Mouse (Mus musculus) liver, embryonic 14.5 days (tissue): Measurements from ENCODE around the gene Dis3l. TPM values are rescaled to one million over a fixed set of nuclear protein-coding genes. Genes with fewer than 3 reads are reported as not detected.

Experiments
- ATAC-seq: fragments of 200-750 bp; cut with Nextera tagmentation; 2 replicates; pipeline ENCODE4 v1.8.0; 2017; ENCODE audit warnings: moderate number of reproducible peaks, mild to moderate bottlenecking, moderate library complexity; ENCODE audit not compliant: insufficient read depth
- DNase-seq, 3 experiments: peaks; one replicate each; pipeline ENCODE4 v3.0.0-alpha.2; 2012 to 2013; ENCODE audit warnings: low read depth in 3 of 3, low spot score in 3 of 3
- H3K27ac ChIP-seq: fragments of 300-500 bp; sonication (generic); 2 replicates; pipeline ENCODE4 v1.5.1; 2014; ENCODE audit warnings: moderate library complexity, mild to moderate bottlenecking, control low read depth, inconsistent platforms
- H3K27me3 ChIP-seq: fragments of 300-500 bp; sonication (generic); 2 replicates; pipeline ENCODE4 v1.6.1; 2014; ENCODE audit warnings: mild to moderate bottlenecking, low read length, moderate library complexity; ENCODE audit not compliant: control insufficient read depth, insufficient read depth
- H3K36me3 ChIP-seq: fragments of 300-500 bp; sonication (generic); replicated peaks from 2 replicates; pipeline ENCODE4 v1.6.1; 2014; ENCODE audit warnings: low read depth; ENCODE audit not compliant: control insufficient read depth, insufficient read depth
- H3K4me1 ChIP-seq, 2 experiments: fragments of 200-500 bp in 1 of 2; fragments of 300-500 bp in 1 of 2; sonication (generic) in 1 of 2; replicated peaks; 2 replicates each; pipeline ENCODE4 v1.6.1; 2012 to 2014; ENCODE audit warnings: antibody characterized with exemption in 1 of 2, inconsistent platforms in 1 of 2, low read length in 1 of 2; ENCODE audit not compliant: control insufficient read depth in 2 of 2, insufficient read depth in 2 of 2
- H3K4me2 ChIP-seq: fragments of 300-500 bp; sonication (generic); 2 replicates; pipeline ENCODE4 v1.6.1; 2014; ENCODE audit warnings: low read depth, mild to moderate bottlenecking, control low read depth, moderate library complexity
- H3K4me3 ChIP-seq, 2 experiments: fragments of 200-500 bp in 1 of 2; fragments of 300-500 bp in 1 of 2; sonication (generic) in 1 of 2; 2 replicates each; pipeline ENCODE4 v1.5.1; 2012 to 2014; ENCODE audit warnings: low read depth in 2 of 2, low read length in 2 of 2, mild to moderate bottlenecking in 2 of 2, control low read depth in 1 of 2, inconsistent platforms in 1 of 2, moderate library complexity in 1 of 2; ENCODE audit not compliant: insufficient read depth in 1 of 2
- H3K9ac ChIP-seq: fragments of 300-500 bp; sonication (generic); replicated peaks from 2 replicates; pipeline ENCODE4 v1.6.1; 2014; ENCODE audit warnings: mild to moderate bottlenecking, control low read depth, moderate library complexity
- H3K9me3 ChIP-seq: fragments of 300-500 bp; sonication (generic); 2 replicates; pipeline ENCODE4 v1.6.1; 2016; ENCODE audit warnings: low read length, mixed read lengths; ENCODE audit not compliant: control insufficient read depth
- CTCF ChIP-seq: IDR thresholded peaks from 2 replicates; pipeline ENCODE4 v1.5.1; 2016; ENCODE audit warnings: antibody characterized with exemption, low read depth, control low read depth
- EP300 ChIP-seq: IDR thresholded peaks from 2 replicates; pipeline ENCODE4 v1.6.1; 2016; ENCODE audit warnings: antibody characterized with exemption, low read depth
- WGBS: fragments of 180-500 bp; shearing (Covaris S2); extraction: QIAGEN DNeasy Blood & Tissue Kit; methylation state at CpG from one replicate; pipeline ENCODE4 v1.1.7; 2014; ENCODE audit not compliant: insufficient replicate concordance; 5-methylcytosine and 5-hydroxymethylcytosine counted together
- polyA plus RNA-seq, 2 experiments: library from polyadenylated mRNA; depleted of rRNA in 1 of 2; stranded (reverse) in 1 of 2; unstranded in 1 of 2; fragments of >200 nt; fragmentation: Nextera tagmentation in 1 of 2; extraction: Ambion mirVana in 1 of 2; gene quantifications; 2 replicates each; pipeline versions ENCODE4 v1.2.1 to v1.2.3; 2012 to 2014

The Dis3l gene
- polyA plus RNA-seq, 2 experiments, result 4.9 to 8.0 TPM

- no peaks in the 10 kb centered on the region for H3K27me3 ChIP-seq
- no peaks in the 10 kb centered on the region for H3K9me3 ChIP-seq
- no peak for TF ChIP-seq CTCF
- no peak for TF ChIP-seq EP300
- no peak overlapping the region for H3K4me3 ChIP-seq
- no peak overlapping the region for H3K27ac ChIP-seq
- no peak overlapping the region for H3K4me2 ChIP-seq
- DNase-seq (no peak), ATAC-seq (no peak)
- no peaks in the 10 kb centered on the region for H3K4me1 ChIP-seq
- no peak overlapping the region for H3K9ac ChIP-seq
- 68% methylated on average over 7 of the region's 7 CpGs for whole genome bisulfite sequencing
- H3K36me3 ChIP-seq, result no peaks in the 10 kb centered on the region
Observed at GRCm38 (mm10) chr9:64355627-64356026, 14.5 kb upstream of the Dis3l start.

DNA sequence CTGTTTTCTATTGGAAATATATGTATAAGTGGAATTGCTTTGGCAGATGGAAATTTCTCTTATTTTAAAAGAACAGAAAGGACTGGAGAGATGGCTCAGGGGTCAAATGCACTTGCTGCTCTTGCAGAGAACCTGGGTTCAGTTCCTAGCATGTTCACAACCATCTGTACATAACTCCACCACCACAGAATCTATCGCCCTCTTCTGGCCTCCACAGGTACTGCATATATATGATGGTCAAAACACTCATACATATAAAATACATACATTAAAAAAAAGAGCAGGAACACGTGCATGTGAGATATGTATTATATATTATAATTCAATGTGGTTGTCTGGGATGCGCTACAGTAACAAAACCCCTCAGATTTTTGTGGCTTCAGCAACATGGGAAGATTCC, 10.1 kb upstream of the Dis3l start:
- ATAC-seq (no peak), DNase-seq (peak in 2 of 3 experiments; percentile 14 to 18)
- Histone ChIP-seq H3K36me3 (no peaks in the 10 kb centered on the region), H3K4me3 (no peak overlapping the region), H3K27ac (no peak overlapping the region), H3K4me1 (no peaks in the 10 kb centered on the region), H3K9me3 (no peaks in the 10 kb centered on the region), H3K27me3 (no peaks in the 10 kb centered on the region), H3K9ac (no peak overlapping the region), H3K4me2 (no peak overlapping the region)
- WGBS, result 26% methylated on average over 3 of the region's 3 CpGs
- TF ChIP-seq EP300, result no peak
- TF ChIP-seq CTCF, result peak; percentile 77

DNA sequence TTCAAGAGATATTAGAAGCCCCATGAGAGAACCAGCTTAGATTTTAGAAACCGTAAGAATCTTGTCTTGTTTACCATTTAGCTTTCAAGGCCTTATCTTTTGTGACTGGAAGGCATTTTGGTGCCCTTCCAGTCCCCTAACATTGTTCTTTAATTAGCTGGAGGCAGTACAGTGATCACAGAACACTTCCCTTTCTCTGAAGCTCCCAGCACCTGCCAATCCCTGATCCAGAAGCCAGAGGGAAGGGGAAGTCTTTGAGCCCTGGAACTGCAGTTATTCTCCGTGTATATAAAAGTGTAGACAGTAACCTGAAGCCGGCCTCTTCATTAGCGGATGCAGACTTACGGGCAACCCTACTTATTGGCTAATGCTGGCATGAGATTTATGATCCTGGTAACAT, 8.4 kb upstream of the Dis3l start:
- no peaks in the 10 kb centered on the region for H3K4me1 ChIP-seq
- H3K27ac ChIP-seq, result no peak overlapping the region
- no peaks in the 10 kb centered on the region for H3K9me3 ChIP-seq
- no peak overlapping the region for H3K4me2 ChIP-seq
- no peak for DNase-seq
- ATAC-seq, result no peak
- WGBS, result 58% methylated on average over 5 of the region's 5 CpGs
- no peak overlapping the region for H3K4me3 ChIP-seq
- no peak overlapping the region for H3K9ac ChIP-seq
- no peak for TF ChIP-seq EP300
- TF ChIP-seq CTCF, result no peak
- H3K36me3 ChIP-seq, result no peaks in the 10 kb centered on the region
- H3K27me3 ChIP-seq, result no peaks in the 10 kb centered on the region

DNA sequence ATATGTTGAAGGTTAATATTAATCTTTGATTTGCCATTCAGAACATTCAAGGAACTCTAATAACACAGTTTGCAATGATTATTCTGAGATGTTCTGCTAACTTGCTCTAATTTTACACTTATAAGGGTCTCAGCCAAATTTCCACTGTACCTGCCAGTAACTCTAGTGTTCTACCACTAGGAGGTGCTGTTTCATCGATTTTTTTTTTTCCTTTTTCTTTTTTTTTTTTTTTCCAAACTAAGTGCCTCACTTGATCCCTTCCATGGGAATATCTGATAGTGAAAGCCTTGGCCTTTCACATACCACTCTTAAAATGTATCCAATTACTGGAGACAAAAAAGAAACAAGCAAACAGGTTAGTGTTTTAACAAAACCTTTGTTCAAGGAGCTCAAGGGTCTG, 6.3 kb upstream of the Dis3l start:
- DNase-seq (no peak), ATAC-seq (no peak)
- Histone ChIP-seq H3K4me1 (0 out of 4 replicates have a peak, but pooled peaks cover 0 to under 1% of the 10 kb centered on the region in 2 experiments), H3K27ac (no peak overlapping the region), H3K9ac (no peak overlapping the region), H3K9me3 (no peaks in the 10 kb centered on the region), H3K27me3 (no peaks in the 10 kb centered on the region), H3K36me3 (no peaks in the 10 kb centered on the region), H3K4me3 (no peak overlapping the region), H3K4me2 (no peak overlapping the region)
- TF ChIP-seq EP300, result no peak
- peak; percentile 57; the same call in 1 of the 2 replicates for TF ChIP-seq CTCF
- WGBS, result 3% methylated on average over 1 of the region's 1 CpGs

DNA sequence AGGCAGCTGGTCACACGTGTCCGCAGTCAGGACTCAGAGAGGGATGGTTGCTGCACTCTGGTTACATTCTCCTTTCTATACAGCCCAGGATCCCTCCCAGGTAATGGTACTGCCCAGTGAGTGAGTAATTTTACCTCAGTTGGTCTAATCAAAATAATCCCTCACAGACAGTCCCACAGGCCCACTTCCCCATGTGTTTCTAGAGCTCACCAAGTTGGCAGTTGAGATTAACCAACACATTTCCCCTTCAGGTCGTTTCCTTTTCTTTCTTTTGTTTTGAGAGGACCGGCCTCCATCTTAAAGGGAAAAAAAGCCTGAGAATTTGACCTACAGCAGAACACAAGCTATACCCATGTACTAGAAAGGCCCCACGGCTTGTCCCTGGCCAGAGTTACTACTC, 4.8 kb upstream of the Dis3l start:
- Histone ChIP-seq H3K4me3 (no peak overlapping the region), H3K27me3 (no peaks in the 10 kb centered on the region), H3K4me1 (peaks cover 0 to 7% of the 10 kb centered on the region in 2 experiments; a peak in 1 of 4 replicates), H3K4me2 (no peak overlapping the region), H3K9me3 (no peaks in the 10 kb centered on the region), H3K9ac (no peak overlapping the region), H3K27ac (no peak overlapping the region), H3K36me3 (no peaks in the 10 kb centered on the region)
- no peak for ATAC-seq
- DNase-seq, result no peak
- 51% methylated on average over 5 of the region's 5 CpGs for WGBS
- no peak for TF ChIP-seq CTCF
- no peak for TF ChIP-seq EP300
